Mouse (Mus musculus) liver, postnatal 0 days (tissue): ENCODE measurements at regions not wholly inside any gene's neighbourhood (a gene's known extent, or its start where the extent isn't known, plus 50 kb on each side); places are given as distances from the start of the nearest gene placed in this dataset.

Source experiments
- CTCF ChIP-seq: sonication (generic); IDR thresholded peaks from 2 replicates; pipeline ENCODE4 v1.5.1; 2016; ENCODE audit warnings: antibody characterized with exemption, low read depth
- EP300 ChIP-seq: IDR thresholded peaks from 2 replicates; pipeline ENCODE4 v1.6.1; 2016; ENCODE audit warnings: antibody characterized with exemption, low read depth, mild to moderate bottlenecking

GRCm38 (mm10) chr5:43350987-43351386, 118.0 kb downstream of the Cpeb2 start:
- TF ChIP-seq CTCF = no peak
- no peak for TF ChIP-seq EP300
